Mouse (Mus musculus): Measurements from ENCODE around the gene Iqcc. TPM values are rescaled to one million over a fixed set of nuclear protein-coding genes. Genes with fewer than 3 reads are reported as not detected.

Gene Iqcc
- total RNA-seq, 2 experiments from 2014 or later, result 14.4 to 18.7 TPM

DNA sequence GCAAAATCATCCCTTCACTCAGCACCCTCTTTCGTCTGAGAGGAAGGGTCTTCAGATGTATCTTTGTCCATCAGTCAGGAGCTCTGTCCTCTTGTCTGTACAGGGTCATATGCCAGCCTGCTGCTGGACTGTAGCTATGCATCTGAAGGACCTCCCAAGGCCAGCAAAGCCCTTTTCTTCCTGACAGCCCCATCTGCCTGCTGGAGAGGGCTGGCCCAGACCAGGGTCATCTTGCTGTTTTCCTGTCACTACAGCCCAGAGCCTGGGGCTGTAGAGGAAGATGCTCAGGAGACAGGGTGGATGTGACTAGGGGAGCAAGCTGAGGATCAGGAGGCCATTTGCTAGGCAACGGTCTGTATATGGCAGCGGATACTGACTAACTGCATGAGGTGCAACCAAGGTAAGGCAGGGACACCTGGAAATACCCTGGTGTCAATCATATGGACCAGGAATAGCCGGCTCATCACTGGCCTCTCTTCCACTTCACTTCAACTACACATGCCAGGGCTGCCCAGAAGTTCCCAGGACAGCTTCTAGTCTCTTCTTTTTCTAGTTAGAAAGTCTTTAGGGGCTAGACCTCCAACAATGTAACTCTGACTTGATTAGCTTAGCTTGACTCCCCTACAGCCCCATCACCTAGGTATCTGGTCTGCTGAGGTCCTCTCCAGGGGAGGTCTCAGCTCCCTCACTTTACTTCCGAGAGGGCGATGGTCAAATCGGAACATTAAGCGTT is 4.1 kb upstream of the Iqcc start:
- DNase-seq, result no peak
- intact Hi-C loops (cut with DNase I), result no loop called here

DNA sequence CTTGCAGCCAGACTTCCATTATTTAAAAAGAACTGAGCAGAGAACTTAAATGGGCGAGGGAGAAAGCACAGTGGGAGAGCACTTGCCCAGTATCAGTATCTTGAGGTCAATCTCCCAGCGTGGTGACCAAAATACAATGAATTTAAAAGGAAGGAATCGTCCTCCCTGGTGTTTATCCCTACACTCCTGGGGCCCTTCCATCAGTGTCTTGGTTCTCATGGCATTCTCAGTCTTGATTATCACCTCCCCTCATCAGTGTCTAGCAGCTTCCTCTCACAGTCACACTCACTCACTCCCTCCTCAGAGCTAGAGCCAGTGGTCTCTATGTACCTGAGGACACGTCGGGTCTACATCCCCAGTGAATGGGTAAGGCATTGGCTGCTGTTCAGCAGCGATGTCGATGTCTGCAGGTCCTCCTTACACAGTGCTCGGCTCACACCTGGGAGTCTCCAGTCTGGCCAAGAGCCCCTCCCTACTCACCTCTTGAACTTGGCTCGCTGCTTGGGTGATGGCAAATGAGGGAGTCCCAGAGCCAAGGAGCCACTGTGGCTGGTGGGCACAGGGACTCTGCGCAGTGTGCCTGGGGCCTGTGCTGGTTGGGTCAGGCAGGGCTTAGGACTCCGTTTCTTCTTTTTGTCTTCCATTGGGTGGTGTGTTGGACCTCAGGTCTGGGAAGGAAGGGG is 3.4 kb upstream of the Iqcc start:
- DNase-seq, result no peak
- intact Hi-C loops (cut with DNase I), result no loop called here

DNA sequence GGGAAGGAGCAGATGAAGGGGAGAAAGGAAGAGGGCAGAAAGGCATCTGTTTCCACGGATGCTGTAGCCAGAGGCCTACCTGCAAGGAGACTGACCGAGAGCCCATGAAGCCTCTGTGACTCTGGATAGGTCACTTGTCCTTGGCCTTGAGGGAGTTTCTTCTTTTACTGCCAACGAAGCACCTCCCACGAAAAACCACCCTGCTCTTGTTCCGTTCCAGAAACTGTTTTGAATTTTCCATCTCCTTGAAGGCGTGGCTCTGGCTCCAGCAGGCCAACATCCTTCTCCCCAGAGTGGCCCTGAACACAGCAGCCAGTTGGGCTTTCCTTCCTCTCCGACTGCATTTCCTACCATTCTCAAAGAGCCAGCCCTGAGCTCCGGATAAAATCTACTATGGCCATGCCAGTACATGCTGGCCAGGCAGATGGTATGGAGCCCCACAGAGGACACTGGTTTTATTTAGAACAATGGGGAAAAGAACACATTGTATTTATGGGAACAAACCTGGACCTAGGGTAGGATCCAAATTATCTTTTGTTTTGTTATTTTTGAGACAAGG is 2.5 kb upstream of the Iqcc start:
- peak; percentile 49 for DNase-seq
- intact Hi-C loops (cut with DNase I), result no loop called here

DNA sequence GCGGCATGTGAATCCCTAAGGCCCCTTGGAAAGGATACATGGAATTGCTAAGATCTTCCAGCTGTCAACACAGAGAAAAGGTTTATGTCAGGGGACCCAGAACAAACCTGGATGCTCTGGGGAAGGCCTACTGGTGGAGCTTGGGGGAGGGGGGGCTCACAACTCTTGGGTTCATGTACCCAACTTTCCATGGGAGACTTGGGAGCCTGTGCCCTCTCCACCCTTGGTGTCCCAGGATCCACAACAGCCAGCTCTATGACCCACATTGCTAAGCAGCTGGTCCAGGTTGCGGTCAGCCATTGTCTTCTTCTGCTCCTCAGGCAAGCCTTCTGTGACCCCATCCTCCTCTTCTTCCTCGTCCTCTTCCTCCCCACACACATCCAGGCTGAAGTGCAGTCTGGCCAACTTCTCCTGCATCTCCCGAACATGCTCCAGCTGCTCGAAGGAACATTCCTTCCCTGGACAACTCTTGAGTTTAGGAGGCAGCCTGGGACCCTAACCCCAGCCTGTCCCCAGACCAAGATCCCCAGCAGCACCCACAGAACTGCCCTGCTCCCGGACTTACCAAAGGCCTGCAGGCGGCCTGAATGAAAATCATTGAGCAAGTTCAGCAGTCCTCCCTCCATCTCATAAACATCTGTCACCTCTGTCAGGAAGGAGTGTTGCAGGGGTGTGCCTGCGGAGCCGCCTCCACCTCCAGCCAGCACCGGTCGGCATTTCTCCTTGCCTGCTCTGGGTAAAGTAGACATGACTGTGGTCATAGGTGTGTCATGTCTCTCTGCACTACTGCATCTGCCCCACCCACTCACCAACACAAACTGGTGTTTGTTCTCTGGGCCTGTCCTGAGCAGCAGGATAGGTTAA is 1.8 kb upstream of the Iqcc start:
- DNase-seq, result no peak
- intact Hi-C loops (cut with DNase I), result no loop called here

DNA sequence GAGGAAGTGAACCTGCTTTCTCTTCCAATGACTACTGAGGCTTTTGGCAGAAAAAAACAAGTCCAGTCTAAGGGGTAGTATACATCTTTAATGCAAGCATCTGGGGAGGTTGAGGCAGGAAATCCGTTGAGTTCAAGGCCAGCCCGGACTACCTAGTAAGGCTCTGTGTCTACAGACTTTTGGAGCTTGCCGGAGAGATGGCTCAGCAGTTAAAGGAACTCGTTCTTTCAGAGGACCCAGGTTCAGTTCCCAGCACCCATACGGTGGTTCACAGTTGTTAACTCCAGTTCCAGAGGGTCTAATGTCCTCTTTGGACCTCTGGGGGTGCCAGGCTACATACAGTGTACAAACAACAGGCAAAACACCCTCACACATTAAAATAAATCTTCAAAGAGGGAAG is 868 bp downstream of the Iqcc start:
- no peak for DNase-seq
- intact Hi-C loops (cut with DNase I), result no loop called here

DNA sequence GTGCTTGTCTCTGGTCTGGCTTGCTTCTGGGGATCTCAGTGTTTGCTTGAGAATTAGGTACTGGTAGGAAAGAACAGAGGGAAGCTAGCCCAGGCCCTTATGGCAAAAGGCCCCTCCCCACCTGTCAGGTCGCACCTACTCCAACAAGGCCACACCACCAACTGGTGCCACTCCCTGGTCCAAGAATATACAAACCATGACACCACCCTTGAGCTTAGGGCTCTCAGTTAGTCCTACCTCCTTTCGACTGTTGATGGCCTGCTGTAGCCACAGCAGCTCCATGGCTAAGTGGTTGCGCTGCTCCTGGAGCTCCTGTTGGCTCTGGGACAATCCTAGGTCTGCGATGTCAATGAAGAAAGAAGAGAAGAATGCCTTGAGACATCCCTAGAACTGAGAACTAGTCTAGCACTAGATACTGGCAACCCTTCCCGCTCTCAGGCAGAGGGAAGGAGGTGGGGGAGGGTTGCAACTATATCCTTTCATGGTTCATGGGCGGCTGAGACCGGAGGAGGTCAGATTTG is 1.7 kb downstream of the Iqcc start:
- no peak for DNase-seq
- intact Hi-C loops (cut with DNase I), result no loop called here

DNA sequence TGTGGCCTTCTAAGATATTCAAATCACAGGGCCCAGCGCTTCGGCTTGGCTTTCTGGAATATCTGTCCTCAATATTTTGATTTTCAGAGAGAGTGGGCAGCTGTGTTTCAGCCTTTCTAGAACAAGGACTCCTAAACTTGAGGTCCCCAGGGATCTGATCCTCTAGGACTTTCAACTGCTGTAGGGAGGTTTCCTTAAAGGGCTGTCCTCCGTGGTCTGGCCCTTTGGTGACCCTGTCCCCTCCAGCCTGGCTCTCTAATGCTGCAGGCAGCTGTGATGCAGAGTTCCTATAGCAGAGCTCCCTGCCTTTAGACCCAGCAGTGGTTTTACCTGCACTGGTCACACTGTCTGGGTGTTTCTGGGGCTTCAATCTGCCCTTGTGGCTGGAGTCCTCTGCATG is 2.3 kb downstream of the Iqcc start:
- DNase-seq, result no peak
- intact Hi-C loops (cut with DNase I), result no loop called here

DNA sequence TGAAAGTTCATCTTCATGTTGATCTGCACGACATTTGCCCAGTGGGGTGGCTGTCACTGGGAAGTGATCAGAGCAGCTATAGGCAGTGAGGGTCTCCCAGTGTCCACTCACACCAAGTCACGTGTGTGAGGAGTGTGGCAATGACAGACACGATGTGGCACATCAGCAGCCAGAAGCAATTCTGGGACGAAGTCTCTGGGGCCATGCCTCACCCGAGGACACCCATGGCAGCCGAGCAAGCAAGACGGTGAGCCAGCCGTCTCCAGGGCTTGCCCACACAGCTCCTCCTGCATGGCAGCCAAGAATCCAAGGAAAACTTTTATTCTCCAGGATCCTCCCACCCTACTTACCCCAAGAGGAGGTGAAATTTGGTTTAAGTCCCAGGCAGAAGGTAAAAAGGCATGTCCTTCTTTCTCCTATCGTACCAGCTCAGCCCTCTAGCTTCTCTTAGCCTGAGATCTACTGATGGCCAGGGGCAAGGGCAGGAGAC is 3.1 kb downstream of the Iqcc start:
- DNase-seq, result no peak
- intact Hi-C loops (cut with DNase I), result no loop called here

DNA sequence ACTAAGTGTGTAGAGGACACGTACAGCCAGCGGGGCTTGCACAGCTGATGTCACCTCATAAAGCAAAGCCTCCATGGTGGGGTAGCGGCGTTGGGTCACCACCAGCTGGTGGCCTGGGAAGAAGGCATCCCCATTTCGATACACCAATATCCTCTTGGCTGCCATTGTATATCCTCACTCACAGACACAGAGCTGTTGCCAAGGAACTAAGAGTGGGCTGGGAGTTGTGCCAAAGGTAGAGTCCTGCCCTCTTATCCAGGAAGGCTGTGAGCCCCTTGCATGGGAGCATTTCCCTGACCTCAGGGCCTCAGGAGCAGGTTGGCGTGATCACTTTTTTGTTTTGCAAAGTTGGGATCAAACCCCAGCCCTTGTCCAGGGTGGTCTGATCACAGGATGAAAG is 4.8 kb downstream of the Iqcc start, which contains the start of gene Dcdc2b:
Dcdc2b (minus strand) TSS at position 165 of the 400 bp plus-strand sequence.
- peak; percentile 26 to 36 for DNase-seq
- intact Hi-C loops (cut with DNase I), result no loop called here

DNA sequence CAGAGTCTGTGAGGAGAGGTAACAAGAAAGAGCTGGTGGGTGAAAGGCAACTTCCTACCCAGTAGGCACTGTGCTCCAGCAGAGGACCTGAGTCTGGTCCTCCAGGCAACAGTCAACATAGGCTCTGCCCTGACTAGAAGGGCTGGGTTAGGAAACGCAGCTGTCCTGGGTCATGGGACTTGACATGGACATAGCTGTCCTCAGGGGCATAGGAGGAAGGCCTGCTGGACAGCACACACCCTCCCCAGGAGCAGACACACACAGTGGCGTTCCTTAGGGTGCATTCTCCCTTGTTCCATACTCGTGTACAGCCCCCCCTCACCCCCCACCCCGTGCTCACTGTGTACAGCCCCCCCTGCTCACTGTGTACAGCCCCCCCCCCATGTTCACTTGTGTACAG is 8.4 kb downstream of the Iqcc start:
- no peak for DNase-seq
- intact Hi-C loops (cut with DNase I), result no loop called here

DNA sequence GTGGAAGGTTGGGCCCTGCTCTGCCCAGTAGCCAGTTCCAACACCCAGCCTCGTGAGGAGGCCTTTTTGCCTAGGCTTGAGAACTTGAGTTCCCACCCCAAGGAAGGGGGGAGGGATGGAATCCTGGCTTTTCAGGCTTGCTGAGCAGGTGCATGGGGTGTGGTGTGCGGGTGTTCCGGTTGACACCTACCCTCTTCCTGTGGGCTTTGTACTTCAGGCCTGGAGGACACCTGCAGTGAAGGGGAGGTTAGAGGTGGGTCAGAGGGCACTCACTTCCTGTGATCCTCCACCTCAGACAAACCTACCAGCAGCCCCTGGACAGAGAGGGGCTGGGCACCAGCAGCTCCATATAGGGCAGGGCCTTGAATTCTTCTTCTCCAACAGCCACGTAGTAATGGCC is 8.9 kb downstream of the Iqcc start:
- intact Hi-C loops (cut with DNase I), result no loop called here
- DNase-seq, result no peak

DNA sequence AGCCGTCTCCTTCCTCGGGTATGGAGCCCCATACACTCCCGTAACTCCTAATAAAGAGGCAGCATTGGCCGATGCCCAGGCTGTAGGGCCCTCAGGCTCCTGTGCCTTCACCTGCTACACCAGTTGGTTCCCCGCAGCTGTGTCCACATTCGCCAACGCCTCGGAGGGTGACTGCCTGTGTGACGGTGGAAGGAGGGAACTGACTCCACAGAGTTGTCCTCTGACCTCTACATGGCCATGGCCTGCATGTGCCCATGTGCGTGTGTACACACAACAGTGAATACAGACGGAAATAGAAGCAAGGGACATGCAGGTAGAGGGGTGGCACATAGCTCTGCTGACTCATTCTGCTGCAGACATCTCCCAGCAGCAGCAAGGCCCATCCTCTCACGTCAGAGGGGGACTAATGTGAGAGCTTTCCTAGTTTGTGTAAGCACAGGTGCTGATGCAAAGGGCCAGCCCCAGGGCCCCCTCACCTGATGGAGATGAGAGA is 9.7 kb downstream of the Iqcc start:
- no peak for DNase-seq
- intact Hi-C loops (cut with DNase I), result loop anchor here (2.0 to 10.0 kb wide), 3 partner anchors 60 to 274 kb away; partner anchors contain the start of genes Rbbp4 and Zbtb8os

DNA sequence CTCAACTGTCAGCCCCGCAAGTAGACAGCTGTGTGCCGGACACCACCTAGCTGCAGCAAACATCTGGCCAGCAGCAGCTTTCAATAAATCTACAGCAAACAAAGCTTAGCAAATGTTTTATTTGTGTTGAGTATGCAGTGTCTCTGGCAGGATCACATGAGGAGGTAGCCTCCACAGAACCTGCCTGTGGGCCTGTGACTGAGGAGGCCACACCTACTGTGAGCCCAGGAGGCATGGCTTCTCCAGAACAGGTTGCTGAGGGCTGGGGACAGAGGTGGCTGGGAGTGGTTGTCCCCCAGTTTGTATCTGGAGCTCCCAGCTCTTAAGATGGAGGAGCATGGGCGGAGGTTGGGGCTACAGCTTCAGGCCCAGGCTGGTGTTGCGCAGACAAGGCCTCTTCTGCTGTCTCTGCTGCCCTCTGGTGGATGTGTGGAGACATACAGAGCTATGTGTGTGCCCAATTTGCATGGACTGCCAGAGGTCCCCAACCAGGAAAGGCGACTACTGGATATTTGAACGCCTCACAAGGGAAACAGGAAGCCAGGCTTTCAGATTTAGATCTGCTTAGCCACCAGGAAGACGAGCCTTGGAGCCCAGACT is 10.4 kb downstream of the Iqcc start:
- DNase-seq, result peak; percentile 76 to 79
- intact Hi-C loops (cut with DNase I), result loop anchor here (1.0 to 10.0 kb wide), 4 partner anchors 23 to 274 kb away; partner anchors contain the start of genes Rbbp4 and Zbtb8os

DNA sequence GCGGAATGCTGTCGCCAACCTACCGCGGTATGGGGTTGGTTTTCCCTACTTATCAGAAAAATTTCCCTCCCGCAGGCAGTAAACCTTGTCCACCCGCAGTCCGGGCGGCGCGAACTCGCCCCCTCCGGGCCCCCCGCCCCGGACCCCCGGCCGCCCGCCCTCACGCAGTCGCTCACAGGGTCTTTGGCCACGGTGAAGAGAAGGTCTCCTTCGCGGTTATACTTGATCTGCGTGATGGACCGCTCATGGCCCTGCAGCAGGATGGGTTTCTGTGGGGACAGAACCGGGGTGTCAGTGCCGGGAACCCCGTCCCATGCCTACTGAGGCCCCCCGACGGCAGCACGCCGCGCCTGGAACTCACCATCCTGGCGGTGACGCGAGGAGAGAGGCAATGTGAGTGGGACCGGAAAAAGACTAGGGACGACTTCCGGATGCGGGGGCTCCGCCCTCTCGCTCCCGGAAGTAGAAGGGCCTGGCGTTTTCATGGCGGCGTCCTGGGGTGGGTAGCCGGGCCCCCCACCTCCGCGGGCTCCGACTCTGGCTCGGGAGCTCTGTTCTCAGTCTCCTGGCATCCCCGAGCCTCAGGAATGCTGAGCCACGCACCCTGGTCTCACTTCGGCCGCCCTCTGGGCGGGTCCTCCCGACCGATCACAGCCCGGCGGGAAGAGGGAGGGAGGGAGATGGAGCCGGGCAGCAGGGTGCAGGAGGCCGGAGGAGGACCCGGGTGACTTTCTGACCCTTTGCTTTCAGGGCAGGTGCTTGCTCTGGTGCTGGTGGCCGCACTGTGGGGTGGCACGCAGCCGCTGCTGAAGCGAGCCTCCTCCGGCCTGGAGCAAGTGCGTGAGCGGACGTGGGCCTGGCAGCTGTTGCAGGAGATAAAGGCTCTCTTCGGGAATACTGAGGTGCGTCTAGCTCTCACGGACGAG is 18.4 kb downstream of the Iqcc start, which contains the start of the genes Eif3i and Tmem234:
Eif3i (minus strand) TSS at position 416 of the 926 bp plus-strand sequence.
Tmem234 (plus strand) TSS at position 436 of the 926 bp plus-strand sequence.
- intact Hi-C loops (cut with DNase I), result loop anchor here (5.0 to 10.0 kb wide), 2 partner anchors 138 to 266 kb away; partner anchors contain the start of genes Bsdc1, Rbbp4 and Zbtb8os
- DNase-seq, result peak; percentile 78 to 86

DNA sequence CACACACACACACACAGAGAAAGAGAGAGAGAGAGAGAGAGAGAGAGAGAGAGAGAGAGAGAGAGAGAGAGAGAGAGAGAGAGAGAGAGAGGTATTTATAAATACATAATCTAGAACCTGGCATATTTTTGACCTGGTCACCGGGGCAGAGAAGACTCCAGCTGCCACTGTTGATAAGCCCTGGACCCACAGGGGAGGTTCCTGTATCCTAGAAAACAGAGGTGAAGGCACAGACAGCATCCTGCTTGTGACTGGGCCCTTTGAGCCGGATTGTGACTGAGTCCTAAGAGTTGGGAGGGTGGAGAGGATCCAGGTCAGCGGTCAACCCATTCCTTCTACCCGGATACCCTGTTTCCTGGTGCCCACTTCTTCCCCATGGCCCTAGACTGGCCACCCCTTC is 30.0 kb downstream of the Iqcc start:
- intact Hi-C loops (cut with DNase I), result loop anchor here (5.0 kb wide), 1 partner anchor 42 kb away; no protein-coding TSS in a partner anchor
- DNase-seq, result no peak

DNA sequence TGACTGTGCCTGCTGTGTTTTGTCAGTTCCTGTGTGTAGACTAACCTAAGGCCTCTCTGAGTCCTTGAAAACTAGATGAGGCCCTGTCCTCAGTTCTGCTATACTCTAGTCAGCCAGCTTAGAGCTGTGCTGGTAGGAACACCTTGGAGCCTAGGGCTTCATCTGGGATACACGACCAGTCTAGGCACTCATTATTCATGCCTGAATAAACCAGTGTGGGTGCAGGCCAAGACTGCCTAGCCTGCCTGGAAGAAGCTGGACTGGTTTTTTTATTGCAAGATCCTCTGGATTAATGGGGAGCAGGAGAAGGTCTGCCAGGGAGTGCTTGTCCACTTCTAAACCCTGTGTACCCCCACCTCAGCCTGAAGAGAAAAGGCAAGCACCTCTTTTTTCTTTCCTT is 32.0 kb downstream of the Iqcc start:
- DNase-seq, result no peak
- intact Hi-C loops (cut with DNase I), result loop anchor here (5.0 kb wide), 1 partner anchor 40 kb away; no protein-coding TSS in a partner anchor

DNA sequence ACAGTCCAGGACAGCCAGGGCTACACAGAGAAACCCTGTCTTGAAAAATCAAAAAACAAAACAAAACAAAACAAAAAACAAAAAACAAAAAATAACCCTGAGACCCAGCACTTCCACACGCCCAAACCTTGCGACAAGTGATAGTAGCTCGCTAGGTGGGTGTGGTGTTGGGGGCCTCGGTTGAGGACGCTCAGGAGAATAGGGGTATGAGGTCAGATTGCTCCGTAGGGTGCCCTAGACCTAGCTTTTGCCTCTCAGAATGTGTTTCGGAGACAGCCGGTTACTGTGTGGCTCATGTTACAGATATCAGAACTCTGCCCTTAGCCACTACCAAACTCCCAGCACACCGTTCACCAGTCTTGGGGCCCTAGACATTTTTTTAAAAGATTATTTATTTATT is 33.1 kb downstream of the Iqcc start:
- intact Hi-C loops (cut with DNase I), result loop anchor here (1.0 to 5.0 kb wide), 2 partner anchors 23 to 38 kb away; no protein-coding TSS in a partner anchor

More for the DNA sequence above, 33.1 kb downstream of the Iqcc start:
- no peak for DNase-seq
